25 mouse cellular contexts compared by ENCODE assay signal in the genomic region with DNA sequence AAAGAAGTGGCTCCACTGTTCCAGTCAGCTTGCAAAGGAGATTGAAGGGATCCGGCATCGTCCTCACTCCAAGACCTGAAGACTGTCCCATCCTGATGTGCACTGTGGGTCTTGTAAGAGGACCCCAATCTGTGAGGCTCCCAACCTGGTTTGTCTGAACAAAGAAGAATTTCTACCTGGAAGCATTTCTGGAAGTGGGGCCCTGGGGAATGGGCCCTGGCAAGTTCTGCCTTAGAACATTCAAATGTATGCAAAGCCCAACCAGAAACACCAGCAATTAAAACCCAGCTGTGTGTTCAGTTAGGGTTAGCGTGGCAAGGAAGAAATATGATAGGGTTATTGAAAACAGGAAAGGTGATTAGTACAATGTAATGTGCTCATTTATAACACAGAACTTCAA.
A peak's percentile ranks its signal among the peaks of the same experiment; 100 is the strongest.
DNase-seq lines count a peak whose midpoint lies in the region; ATAC-seq and TF ChIP-seq lines count a peak whose summit lies in the region.
"Had no signal": no experiment of that assay in that cellular context is flagged by ENCODE, and none has a peak within 500 bp of the region (broad histone marks: within the 10 kb centered on the region; RNA-seq: fewer than 3 reads in every experiment).

No protein-coding gene starts in this region.

- no peaks in the 10 kb centered on the region for H3K36me3 ChIP-seq in embryonic facial prominence, embryonic 14.5 days (ENCODE audit: control insufficient read depth, insufficient read depth, low read length)
- H3K36me3 ChIP-seq in limb, embryonic 10.5 days = no peaks in the 10 kb centered on the region
- H3K36me3 ChIP-seq in limb, embryonic 14.5 days (ENCODE audit: control insufficient read depth, insufficient read depth, low read length) = no peaks in the 10 kb centered on the region
- no peaks in the 10 kb centered on the region for H3K36me3 ChIP-seq in neural tube, embryonic 15.5 days
- no peaks in the 10 kb centered on the region for H3K36me3 ChIP-seq in midbrain, embryonic 13.5 days
- H3K36me3 ChIP-seq: embryonic facial prominence, embryonic 13.5 days; forebrain, embryonic 10.5 days; heart, embryonic 10.5 days; heart, embryonic 13.5 days had no signal

- WGBS in embryonic facial prominence, embryonic 14.5 days = 59% methylated on average over 3 of the region's 3 CpGs
- WGBS in limb, embryonic 10.5 days = 61% methylated on average over 3 of the region's 3 CpGs
- WGBS in limb, embryonic 14.5 days = 32% methylated on average over 3 of the region's 3 CpGs
- 79% methylated on average over 3 of the region's 3 CpGs for WGBS in neural tube, embryonic 15.5 days
- WGBS in midbrain, embryonic 13.5 days = 86% methylated on average over 3 of the region's 3 CpGs

- no peaks in the 10 kb centered on the region for H3K27me3 ChIP-seq in embryonic facial prominence, embryonic 14.5 days (replicated peaks; ENCODE audit: control insufficient read depth, insufficient read depth, low read length)
- H3K27me3 ChIP-seq in limb, embryonic 10.5 days (ENCODE audit: low read depth, poor library complexity, severe bottlenecking) = 0 out of 2 replicates have a peak, but pooled peaks cover 4% of the 10 kb centered on the region
- H3K27me3 ChIP-seq in limb, embryonic 14.5 days (ENCODE audit: control insufficient read depth, insufficient read depth, low read length) = no peaks in the 10 kb centered on the region
- H3K27me3 ChIP-seq in neural tube, embryonic 15.5 days (replicated peaks) = no peaks in the 10 kb centered on the region
- H3K27me3 ChIP-seq in midbrain, embryonic 13.5 days = no peaks in the 10 kb centered on the region
- H3K27me3 ChIP-seq: embryonic facial prominence, embryonic 13.5 days; forebrain, embryonic 13.5 days; heart, embryonic 13.5 days had no signal

- H3K9me3 ChIP-seq in embryonic facial prominence, embryonic 14.5 days (ENCODE audit: control insufficient read depth, low read length) = peaks cover 15% of the 10 kb centered on the region
- H3K9me3 ChIP-seq in limb, embryonic 10.5 days (replicated peaks) = no peaks in the 10 kb centered on the region; the same call in 1 of the 2 replicates
- H3K9me3 ChIP-seq in limb, embryonic 14.5 days (ENCODE audit: control insufficient read depth, low read length) = peaks cover 8% of the 10 kb centered on the region; the same call in 1 of the 2 replicates
- H3K9me3 ChIP-seq in neural tube, embryonic 15.5 days (replicated peaks) = no peaks in the 10 kb centered on the region
- no peaks in the 10 kb centered on the region for H3K9me3 ChIP-seq in midbrain, embryonic 13.5 days

- H3K4me2 ChIP-seq in embryonic facial prominence, embryonic 14.5 days (ENCODE audit: low read depth, low read length) = no peak overlapping the region
- H3K4me2 ChIP-seq in limb, embryonic 14.5 days (replicated peaks; ENCODE audit: low read depth, low read length, severe bottlenecking) = no peak overlapping the region
- H3K4me2 ChIP-seq in neural tube, embryonic 15.5 days = no peak overlapping the region
- no peak overlapping the region for H3K4me2 ChIP-seq in midbrain, embryonic 13.5 days (replicated peaks)
- H3K4me2 ChIP-seq: embryonic facial prominence, embryonic 13.5 days; forebrain, embryonic 13.5 days; heart, embryonic 13.5 days; hindbrain, embryonic 14.5 days had no signal

- H3K4me1 ChIP-seq in embryonic facial prominence, embryonic 14.5 days (ENCODE audit: control insufficient read depth, insufficient read depth, low read length) = no peaks in the 10 kb centered on the region
- H3K4me1 ChIP-seq in limb, embryonic 10.5 days = peaks cover 32% of the 10 kb centered on the region
- peaks cover 8% of the 10 kb centered on the region; the same call in 1 of the 2 replicates for H3K4me1 ChIP-seq in limb, embryonic 14.5 days (ENCODE audit: control insufficient read depth, insufficient read depth, low read length)
- no peaks in the 10 kb centered on the region for H3K4me1 ChIP-seq in neural tube, embryonic 15.5 days
- no peaks in the 10 kb centered on the region for H3K4me1 ChIP-seq in midbrain, embryonic 13.5 days (replicated peaks)
- H3K4me1 ChIP-seq: forebrain, embryonic 10.5 days; forebrain, embryonic 13.5 days; heart, embryonic 10.5 days had no signal

- H3K4me3 ChIP-seq in embryonic facial prominence, embryonic 14.5 days (ENCODE audit: low read depth, low read length) = no peak overlapping the region
- H3K4me3 ChIP-seq in limb, embryonic 10.5 days = no peak overlapping the region
- no peak overlapping the region for H3K4me3 ChIP-seq in limb, embryonic 14.5 days (replicated peaks; ENCODE audit: low read length)
- no peak overlapping the region for H3K4me3 ChIP-seq in neural tube, embryonic 15.5 days (replicated peaks)
- no peak overlapping the region for H3K4me3 ChIP-seq in midbrain, embryonic 13.5 days (replicated peaks)
- H3K4me3 ChIP-seq: embryonic facial prominence, embryonic 13.5 days; forebrain, embryonic 10.5 days; forebrain, embryonic 13.5 days; heart, embryonic 10.5 days; heart, embryonic 13.5 days had no signal

- no peak for TF ChIP-seq POLR2A in limb, embryonic 14.5 days (IDR thresholded peaks at IDR 0.05; ENCODE audit: borderline replicate concordance, extremely low read depth, insufficient read depth, insufficient read length)

- no peak overlapping the region for H3K27ac ChIP-seq in embryonic facial prominence, embryonic 14.5 days (replicated peaks; ENCODE audit: low read depth, low read length)
- H3K27ac ChIP-seq in limb, embryonic 10.5 days = peak overlapping the region; percentile 83
- no peak overlapping the region for H3K27ac ChIP-seq in limb, embryonic 14.5 days (replicated peaks; ENCODE audit: low read depth, low read length)
- no peak overlapping the region for H3K27ac ChIP-seq in neural tube, embryonic 15.5 days (replicated peaks)
- no peak overlapping the region for H3K27ac ChIP-seq in midbrain, embryonic 13.5 days
- H3K27ac ChIP-seq: embryonic facial prominence, embryonic 13.5 days; forebrain, embryonic 10.5 days; forebrain, embryonic 13.5 days; heart, embryonic 10.5 days; heart, embryonic 13.5 days; hindbrain, embryonic 14.5 days; hindbrain, postnatal 0 days had no signal

- peak; percentile 63 for DNase-seq in embryonic facial prominence, embryonic 14.5 days (ENCODE audit: low spot score)
- peak; percentile 49 for DNase-seq in limb, embryonic 10.5 days (ENCODE audit: low spot score)
- peak; percentile 45 for DNase-seq in limb, embryonic 14.5 days (ENCODE audit: low spot score)
- DNase-seq in layer of hippocampus, adult 9-11 months = no peak
- DNase-seq: adrenal gland, adult 2 months; adrenal gland, postnatal 14 days; cerebellum, adult 11 months; cerebellum, adult 2 months; cerebellum, adult 9-11 months; cerebellum, postnatal 25 days; gastrocnemius, postnatal 25 days; heart, adult 18-20 months; heart, postnatal 14 days; heart, postnatal 4 days had no signal

- 0 out of 2 replicates have a peak, but pooled peaks have one; percentile 37 for ATAC-seq in embryonic facial prominence, embryonic 14.5 days (ENCODE audit: low read depth)
- no peak for ATAC-seq in limb, embryonic 14.5 days (ENCODE audit: low FRiP score, low read depth)
- no peak for ATAC-seq in neural tube, embryonic 15.5 days (ENCODE audit: low FRiP score)
- no peak for ATAC-seq in midbrain, embryonic 13.5 days
- ATAC-seq: forebrain, embryonic 13.5 days; forebrain, embryonic 16.5 days; hindbrain, postnatal 0 days; Patski had no signal

- no peak overlapping the region for H3K9ac ChIP-seq in embryonic facial prominence, embryonic 14.5 days (ENCODE audit: low read depth, low read length)
- H3K9ac ChIP-seq in limb, embryonic 14.5 days (ENCODE audit: low read depth, low read length, severe bottlenecking) = no peak overlapping the region
- H3K9ac ChIP-seq in neural tube, embryonic 15.5 days (replicated peaks) = no peak overlapping the region
- H3K9ac ChIP-seq in midbrain, embryonic 13.5 days (replicated peaks) = no peak overlapping the region
- H3K9ac ChIP-seq: embryonic facial prominence, embryonic 13.5 days; forebrain, embryonic 13.5 days; heart, embryonic 13.5 days; hindbrain, embryonic 14.5 days had no signal
